Mouse (Mus musculus) lung, adult 2 months (tissue): ENCODE data around the gene Brox.

Experiments
- CTCF ChIP-seq: fragments of 200-500 bp; IDR thresholded peaks from 2 replicates; pipeline ENCODE4 v1.5.1; 2011; ENCODE audit warnings: mild to moderate bottlenecking, low read length, control low read depth; ENCODE audit not compliant: insufficient read depth
- POLR2A ChIP-seq: fragments of 200-500 bp; IDR thresholded peaks from 2 replicates; pipeline ENCODE4 v1.6.1; 2011; ENCODE audit warnings: low read depth, mild to moderate bottlenecking, control low read depth, low read length, borderline replicate concordance; ENCODE audit errors: extremely low read depth

DNA sequence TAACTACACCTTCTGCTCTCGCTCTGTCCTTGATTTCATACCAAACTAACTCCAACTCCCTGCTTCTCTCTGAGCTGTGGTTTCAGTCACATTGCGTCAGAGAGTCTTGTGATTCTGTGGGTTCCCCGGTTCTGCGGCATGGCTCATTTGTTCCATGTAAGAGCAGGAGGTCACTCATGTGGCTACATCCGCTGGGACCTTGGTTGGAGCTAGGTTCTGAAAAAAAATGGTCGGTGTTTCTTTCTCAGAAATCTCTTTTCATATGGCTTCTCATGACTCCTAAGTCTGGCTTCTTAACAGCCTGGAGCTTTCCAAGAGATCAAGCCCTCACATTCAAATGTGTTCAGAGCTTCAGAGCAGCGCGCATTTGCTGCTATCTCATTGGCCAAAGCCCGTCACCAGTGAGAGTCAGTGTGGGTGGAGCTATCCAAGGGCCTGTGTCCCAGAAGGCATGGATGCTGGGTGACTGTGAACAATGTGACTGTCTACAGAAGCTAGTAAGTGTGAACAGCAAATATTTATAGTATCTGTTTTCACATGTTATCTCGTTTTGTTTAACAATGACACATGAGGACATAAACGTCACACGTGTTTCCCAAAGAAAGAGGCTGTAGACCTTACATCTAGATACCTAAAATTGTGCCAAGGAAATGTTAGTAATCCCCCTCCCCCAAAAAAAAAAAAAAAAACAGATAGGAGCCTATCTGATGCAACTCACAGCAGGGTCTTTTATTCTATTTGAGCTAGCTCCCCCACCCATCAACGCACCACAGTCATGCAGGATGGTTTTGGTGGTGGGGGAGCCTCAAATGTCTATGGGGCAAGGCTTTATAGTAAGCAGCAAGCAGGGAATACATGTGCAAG lies 32.7 kb downstream of the Brox start:
- TF ChIP-seq CTCF (no peak), POLR2A (no peak)
